Mouse (Mus musculus) erythroid progenitor cell, adult 5-6 weeks (primary cell): ENCODE results near the gene Lin37. TPM values are rescaled to one million over a fixed set of nuclear protein-coding genes. Genes with fewer than 3 reads are reported as not detected.
A peak's percentile ranks its signal among the peaks of the same experiment; 100 is the strongest.

Experiments used
- ATAC-seq: replicated peaks from 2 replicates; pipeline ENCODE4 v1.8.0; 2016; ENCODE audit warnings: moderate number of reproducible peaks, mild to moderate bottlenecking, moderate TSS enrichment, inconsistent platforms; ENCODE audit not compliant: poor library complexity, low FRiP score, severe bottlenecking
- total RNA-seq, 2 experiments: library from RNA; stranded (forward) in 1 of 2; stranded (reverse) in 1 of 2; fragments of 150-400 nt in 1 of 2; fragments of 186-747, 209-891 nt in 1 of 2; gene quantifications; 2 replicates each; pipeline versions ENCODE4 v1.2.3 to v1.2.4; 2015 to 2017; ENCODE audit warnings: low replicate concordance in 2 of 2

Gene Lin37
- total RNA-seq, 2 experiments from 2014 or later = 22.3 to 56.2 TPM

DNA sequence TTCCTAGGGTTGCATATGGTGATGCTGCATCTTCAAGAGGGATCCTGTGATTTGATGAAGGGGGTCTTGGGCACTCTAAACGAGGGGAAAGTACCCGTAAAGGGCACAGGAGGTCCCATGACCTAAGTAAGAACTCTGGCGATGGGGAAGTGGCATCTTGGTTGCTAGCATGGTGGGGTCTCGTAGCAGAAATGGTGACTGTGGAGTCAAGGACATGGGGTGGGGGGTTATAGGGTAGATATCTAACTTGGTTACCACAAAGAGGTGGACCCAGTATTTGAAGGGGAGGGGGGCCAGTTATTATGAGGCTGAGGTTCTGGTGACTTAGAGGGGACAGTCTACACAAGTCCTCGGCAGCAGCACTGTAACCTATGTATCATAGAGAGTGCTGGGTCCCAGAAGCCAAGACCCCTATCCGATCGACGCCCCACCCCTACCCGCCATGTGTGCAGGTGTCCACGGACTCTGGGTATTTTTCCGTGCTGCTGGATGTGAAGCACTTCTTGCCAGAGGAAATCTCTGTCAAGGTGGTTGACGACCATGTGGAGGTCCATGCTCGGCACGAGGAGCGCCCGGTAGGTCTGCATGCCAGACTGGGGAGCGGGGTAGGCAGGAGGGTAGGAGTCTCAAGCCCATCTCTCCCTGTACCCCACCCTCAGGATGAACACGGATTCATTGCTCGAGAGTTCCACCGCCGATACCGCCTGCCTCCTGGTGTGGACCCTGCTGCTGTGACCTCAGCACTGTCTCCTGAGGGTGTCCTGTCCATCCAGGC lies 5.6 kb downstream of the Lin37 start:
- ATAC-seq = no peak

- peak; percentile 24; the same call in 1 of the 2 replicates for ATAC-seq
Observed at GRCm38 (mm10) chr7:30553021-30553589, 6.5 kb downstream of the Lin37 start.

DNA sequence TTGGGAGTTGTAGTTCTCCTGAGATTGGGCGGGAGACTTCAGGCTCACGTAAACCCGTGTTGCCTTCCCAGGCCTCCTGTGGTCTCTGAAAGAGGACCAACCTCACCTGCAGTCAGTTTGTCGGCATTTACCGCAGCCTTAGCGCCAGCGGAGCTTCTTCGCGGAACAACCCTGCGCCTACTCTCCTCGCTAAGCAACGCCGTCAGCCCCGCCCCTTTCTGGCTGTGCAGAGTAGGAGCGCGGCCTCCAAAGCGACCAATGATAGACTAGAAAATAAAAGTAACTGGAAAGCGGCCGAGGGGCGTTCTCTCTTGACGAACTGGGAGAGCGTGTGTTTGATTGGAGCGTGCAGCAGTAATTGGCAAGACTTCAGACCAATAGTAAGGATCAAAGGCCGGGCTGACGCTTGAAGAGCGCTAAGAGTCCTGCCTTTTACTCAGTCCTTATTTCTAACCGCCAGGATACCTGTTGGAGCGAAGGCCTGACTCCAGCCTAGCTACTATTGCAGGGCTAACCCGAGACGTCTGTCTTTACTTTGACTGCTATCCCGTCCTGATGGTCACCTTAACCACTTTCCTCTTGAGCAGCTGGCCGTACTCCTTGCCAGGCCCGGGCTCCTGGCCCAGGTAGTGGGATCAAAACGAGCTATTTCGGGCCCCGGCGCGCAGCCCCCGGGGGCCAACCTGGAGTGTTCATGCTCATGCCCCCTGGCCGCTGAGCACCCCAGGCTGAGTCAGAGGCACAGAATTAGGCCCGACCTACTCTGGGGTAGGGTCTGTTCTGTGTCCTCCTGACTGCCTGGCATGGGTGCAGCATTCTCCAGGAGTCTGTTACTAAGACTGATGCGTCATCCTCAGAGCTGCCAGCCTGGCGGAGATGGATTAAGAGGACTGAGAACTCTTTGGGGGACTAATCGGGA lies 7.3 kb downstream of the Lin37 start, which contains the start of the genes Hspb6 and Proser3:
Gene Hspb6, plus strand, starts transcription at position 77 of the 919 bp plus-strand sequence.
Gene Proser3, minus strand, starts transcription at position 198 of the 919 bp plus-strand sequence.
- peak; percentile 87 for ATAC-seq

DNA sequence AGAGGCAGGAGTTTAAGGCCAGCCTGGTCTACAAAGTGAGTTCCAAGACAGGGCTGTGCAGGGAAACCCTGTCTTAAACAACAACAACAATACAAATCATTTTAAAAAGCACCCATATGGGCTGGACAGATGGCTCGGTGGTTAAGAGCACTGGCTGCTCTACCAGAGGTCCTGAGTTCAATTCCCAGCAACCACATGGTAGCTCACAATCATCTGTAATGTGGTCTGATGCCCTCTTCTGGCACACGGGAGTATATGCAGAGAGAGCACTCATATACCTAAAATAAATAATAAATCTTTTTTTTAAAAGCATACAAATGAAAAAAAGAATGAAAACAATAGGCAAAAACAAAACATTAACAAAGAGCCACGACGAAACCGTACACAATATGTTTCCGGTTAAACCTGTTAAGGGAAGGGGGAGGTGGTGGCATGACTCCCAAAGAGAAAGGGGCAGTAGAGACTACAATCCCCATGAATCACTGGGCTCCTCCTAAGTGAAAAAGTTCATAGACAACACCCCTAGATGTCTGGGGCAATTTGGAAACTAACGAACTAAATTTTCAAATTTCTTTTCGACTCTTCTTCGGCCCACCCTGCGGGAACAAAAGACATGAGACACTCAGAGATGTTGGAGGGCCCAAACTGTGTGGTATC lies 8.1 kb downstream of the Lin37 start:
- ATAC-seq = peak; percentile 59

DNA sequence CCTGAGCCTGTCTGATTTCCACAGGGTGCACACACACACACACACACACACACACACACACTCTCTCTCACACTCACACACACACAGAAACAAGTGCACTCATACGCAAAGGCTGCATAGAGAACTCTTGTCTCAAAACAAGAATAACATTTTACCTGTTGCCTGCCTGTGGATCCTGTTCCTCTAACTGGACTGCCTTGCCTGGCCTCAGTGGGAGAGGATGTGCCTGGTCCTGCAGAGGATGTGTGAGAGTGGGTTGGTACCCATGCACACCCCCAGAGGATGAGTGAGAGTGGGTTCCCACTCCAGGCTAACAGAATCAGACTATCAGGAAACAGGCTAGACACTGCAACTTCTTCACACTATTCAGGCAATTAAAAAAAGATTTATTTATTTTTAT lies 9.0 kb downstream of the Lin37 start:
- ATAC-seq = no peak

DNA sequence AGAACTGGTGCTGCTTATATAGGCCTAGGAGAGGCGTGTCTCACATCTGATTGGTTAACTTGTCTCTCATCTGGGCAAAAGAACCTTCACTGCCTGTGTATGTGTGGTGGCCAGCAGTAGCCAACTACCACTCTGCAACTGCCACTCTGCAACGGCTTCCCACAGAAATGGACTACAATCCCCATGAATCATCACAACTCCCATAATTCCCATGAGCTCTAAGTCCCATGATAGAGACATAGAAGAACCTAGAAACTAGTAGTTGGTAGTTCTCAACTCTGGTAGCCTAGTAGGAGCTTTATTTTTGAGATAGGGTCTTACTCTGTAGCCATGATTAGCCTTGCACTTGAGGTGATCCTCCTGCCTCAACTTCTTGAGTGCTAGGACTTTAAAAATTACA lies 9.8 kb downstream of the Lin37 start:
- ATAC-seq = no peak

DNA sequence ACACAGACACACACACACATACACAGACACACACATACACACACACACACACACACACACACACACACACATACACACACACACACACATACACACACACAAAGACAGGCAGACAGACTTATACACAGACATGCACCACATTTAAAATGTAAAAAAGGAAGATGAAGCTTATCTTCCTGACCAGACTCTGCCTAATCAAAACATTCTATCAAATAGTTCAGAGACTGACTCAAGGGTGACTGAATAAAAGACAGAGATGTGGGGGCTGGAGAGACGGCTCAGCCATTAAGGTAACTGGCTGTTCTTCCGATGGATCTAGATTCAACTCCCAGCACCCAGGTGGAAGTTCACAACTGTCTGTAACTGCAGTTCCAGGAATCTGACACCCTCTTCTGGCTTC lies 15.3 kb downstream of the Lin37 start:
- no peak for ATAC-seq

DNA sequence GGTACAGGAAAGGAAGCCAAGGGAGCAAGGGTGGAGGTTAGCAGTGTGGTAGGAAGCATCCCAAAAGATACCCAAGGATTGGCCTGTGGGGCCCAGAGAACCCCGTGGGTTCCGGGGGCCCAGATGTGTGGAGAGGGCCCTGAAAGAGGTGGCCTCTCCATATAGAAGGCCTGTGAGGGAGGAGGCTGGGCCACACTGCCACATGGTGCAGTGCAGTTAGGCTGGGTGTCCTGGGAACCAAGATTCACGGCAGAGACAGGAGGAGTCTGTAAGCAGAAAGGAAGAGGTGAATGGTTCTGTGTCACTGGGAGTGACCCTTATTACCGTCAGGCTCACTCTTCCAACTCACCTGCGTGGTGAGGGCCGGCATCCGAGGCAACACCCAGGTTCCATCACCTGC lies 19.1 kb downstream of the Lin37 start:
- ATAC-seq = no peak

DNA sequence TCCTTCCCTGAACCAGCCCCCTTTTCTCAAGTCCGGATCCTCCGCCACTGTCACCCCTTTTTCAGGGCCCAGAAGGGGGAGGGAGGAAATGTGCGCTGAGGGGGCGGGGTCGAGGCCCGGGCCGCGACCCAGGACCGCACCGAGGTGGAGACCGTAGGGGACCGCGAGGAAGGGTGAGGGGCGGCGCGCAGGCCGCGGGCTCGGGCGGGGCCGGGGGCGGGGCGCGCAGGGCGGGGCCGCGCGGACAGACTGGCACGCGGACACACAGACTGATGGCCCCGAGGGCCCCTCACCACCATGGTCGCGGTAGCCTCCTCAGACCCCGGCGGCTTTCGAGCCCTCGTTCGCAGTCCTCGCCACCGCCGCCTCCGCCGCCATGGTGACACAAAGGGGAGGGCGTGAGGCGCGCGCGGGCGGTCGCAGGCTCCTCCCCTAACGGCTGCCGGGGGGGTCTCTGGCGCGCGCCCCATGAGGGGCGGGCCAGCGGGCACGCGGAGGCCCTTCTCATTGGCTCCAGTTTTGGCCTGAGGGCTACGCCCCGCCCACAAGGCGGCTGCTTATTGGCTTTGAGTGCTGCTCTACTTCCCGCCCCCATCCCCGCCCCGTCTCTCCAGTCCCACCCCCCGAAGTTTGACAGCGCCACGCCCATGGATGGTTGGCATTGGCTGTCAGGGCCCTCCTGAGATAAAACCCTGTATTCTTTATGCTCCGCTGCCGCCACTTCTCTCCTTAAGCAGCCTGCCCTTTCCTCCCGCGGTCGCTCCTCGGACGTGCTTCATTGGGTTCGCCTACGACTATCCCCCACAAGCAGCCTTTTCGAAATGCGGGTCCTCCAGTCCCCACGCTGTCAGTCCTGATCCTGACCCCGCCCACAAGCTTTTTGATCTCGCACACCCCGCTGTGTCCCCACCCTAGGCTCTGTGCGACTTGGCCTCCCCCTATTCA lies 24.7 kb downstream of the Lin37 start, which contains the start of gene Arhgap33:
Gene Arhgap33, minus strand, starts transcription at position 428 of the 945 bp plus-strand sequence.
- peak; percentile 88 for ATAC-seq

- ATAC-seq = no peak
Observed at GRCm38 (mm10) chr7:30533941-30534632, 25.6 kb downstream of the Lin37 start.

GRCm38 (mm10) chr7:30532931-30533330 lies 26.7 kb downstream of the Lin37 start:
- ATAC-seq = no peak

DNA sequence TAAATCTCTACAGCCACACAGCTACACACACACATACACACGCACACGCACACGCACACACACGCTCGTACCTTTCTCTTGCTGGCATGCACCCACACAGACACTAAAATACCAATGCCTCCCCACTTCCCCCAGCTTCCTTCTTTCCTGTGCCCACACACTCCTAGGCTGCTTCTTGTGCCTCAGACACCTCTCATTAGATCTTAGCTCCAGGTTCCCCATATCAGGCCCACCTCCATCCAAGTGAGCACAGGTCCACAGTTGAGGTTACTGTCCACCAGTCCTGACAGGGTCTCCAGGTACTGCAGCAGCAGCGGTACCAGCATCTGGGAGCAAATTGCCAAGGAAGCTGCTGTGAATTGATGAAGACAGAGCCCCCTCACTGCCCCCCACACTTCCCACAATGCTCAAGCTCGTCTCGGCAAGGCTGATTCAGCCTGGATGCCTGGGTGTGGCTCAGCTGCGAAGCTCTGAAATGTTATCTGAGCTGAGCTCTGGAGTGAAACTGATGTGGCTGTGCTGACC lies 28.3 kb downstream of the Lin37 start:
- ATAC-seq = no peak

DNA sequence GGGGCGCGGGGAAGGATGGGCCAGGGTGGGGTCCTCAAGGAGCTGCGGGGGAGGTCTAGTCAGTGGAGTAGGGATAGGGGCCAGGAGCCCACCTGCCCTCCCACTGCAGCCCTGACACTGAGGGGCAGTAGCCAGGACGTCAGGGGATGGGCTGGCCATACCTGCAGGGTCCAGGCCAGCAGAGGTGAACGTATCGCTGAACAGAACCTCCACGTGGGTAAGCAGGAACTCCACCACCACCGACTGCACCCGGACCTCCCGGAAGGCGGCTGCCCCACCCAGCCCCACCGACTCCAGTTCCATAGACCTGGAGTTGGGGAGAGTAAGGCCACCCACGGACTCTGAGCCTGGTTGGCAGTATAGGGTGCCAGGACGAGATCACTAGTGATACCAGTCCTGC lies 32.7 kb downstream of the Lin37 start:
- no peak for ATAC-seq

- no peak for ATAC-seq
Observed at GRCm38 (mm10) chr7:30526399-30526798, 33.2 kb downstream of the Lin37 start.

GRCm38 (mm10) chr7:30525954-30526353 lies 33.7 kb downstream of the Lin37 start:
- no peak for ATAC-seq

DNA sequence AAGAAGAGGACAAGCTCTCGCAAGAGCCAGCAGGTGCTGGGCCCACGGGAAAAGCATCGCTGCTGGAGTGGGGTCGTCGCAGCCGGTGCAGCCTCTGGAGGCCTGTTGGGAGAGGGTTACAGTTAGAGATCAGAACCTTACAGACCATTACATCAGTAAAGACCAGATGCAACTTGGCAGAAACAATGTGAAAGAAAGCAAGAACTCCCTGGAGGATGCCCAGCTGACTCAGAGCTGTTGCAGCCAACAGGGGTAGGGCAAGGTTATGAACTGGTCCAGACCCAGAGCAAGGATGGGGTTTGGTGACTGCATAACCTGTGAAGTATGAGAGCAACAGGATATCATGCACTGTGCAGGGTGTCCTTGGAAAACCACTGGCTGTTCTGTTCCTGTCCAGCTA lies 35.2 kb downstream of the Lin37 start:
- ATAC-seq = no peak

- ATAC-seq = no peak
Observed at GRCm38 (mm10) chr7:30522871-30523270, 36.8 kb downstream of the Lin37 start.

DNA sequence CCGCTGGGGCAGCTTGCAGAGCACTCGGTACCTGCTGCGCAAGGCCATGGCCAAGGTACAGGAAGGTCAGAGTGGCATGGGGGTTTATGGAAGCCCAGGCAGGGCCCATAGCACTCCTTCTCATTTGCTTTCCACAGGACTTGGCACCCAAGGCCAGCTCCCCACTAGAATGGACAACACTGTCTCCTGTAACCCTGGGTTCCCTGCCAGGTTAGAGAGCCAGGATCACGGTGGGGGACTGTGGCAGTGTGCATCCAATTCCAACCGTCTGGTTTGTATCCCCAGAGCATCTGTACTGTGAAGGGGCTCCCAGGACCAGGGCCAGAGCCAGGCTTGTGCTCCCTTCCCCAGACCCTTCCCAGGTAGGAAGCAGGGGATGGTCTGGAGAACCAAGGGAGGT lies 38.8 kb downstream of the Lin37 start:
- no peak for ATAC-seq
